Mouse (Mus musculus): ENCODE measurements around the gene Skap1.

DNA sequence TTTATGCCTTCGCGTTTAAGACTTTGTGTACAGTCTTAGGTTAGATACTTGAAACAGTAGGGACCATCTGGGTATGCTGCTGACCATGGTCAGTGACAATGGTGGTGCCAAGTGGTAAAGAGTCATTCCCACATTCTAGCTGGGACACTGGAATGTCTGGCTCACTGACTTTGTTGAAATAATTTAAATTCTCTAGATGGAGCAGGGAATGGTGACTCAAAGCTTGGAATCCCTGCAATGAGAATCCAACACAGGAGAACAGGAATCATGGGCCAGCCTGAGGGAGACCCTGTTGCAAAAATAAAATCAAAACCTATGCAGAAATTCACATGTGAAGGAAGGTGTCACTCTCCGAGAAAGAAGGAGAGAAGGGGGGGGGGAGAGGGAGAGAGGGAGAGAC lies 138.4 kb downstream of the Skap1 start:
- TF ChIP-seq CTCF (IDR thresholded peaks at IDR 0.05; ENCODE audit: borderline replicate concordance, insufficient read depth, low read depth, low read length) (no peak), POLR2A (IDR thresholded peaks at IDR 0.05; ENCODE audit: borderline replicate concordance, insufficient read depth, low read length) (no peak)
